Mouse (Mus musculus): ENCODE measurements around the gene Gm13275. TPM values are rescaled to one million over a fixed set of nuclear protein-coding genes. Genes with fewer than 3 reads are reported as not detected.
"Not testable (repeated sequence)": the region's sequence is repeated elsewhere in the genome, so short reads cannot be mapped to it uniquely, and the experiment has no call there.

Gene Gm13275
- total RNA-seq (2014; fragmentation: Nextera tagmentation), result not detected in 2 replicates
- total RNA-seq (2017), result not detected in 2 replicates

- ATAC-seq (replicated peaks; ENCODE audit: low FRiP score, low TSS enrichment, poor library complexity, severe bottlenecking), result not testable (repeated sequence)
Measured at GRCm38 (mm10) chr4:88793936-88794675, at the start of gene Gm13275. TSS of gene Gm13275 (plus strand) at chr4:88794487.

- ATAC-seq (replicated peaks; ENCODE audit: low FRiP score, low TSS enrichment, poor library complexity, severe bottlenecking), result no peak
Measured at GRCm38 (mm10) chr4:88749926-88750325, 44.4 kb upstream of the Gm13275 start.

- not testable (repeated sequence) for ATAC-seq (replicated peaks; ENCODE audit: low FRiP score, low TSS enrichment, poor library complexity, severe bottlenecking)
Measured at GRCm38 (mm10) chr4:88754818-88755340, 39.4 kb upstream of the Gm13275 start, which contains the start of gene Gm13271. TSS of gene Gm13271 (plus strand) at chr4:88754868.

- not testable (repeated sequence) for ATAC-seq (replicated peaks; ENCODE audit: low FRiP score, low TSS enrichment, poor library complexity, severe bottlenecking)
Measured at GRCm38 (mm10) chr4:88756581-88757513, 37.4 kb upstream of the Gm13275 start.

- ATAC-seq (replicated peaks; ENCODE audit: low FRiP score, low TSS enrichment, poor library complexity, severe bottlenecking), result peak; percentile 100
Measured at GRCm38 (mm10) chr4:88757628-88758031, 36.7 kb upstream of the Gm13275 start.

- not testable (repeated sequence) for ATAC-seq (replicated peaks; ENCODE audit: low FRiP score, low TSS enrichment, poor library complexity, severe bottlenecking)
Measured at GRCm38 (mm10) chr4:88758751-88759150, 35.5 kb upstream of the Gm13275 start.

- ATAC-seq (replicated peaks; ENCODE audit: low FRiP score, low TSS enrichment, poor library complexity, severe bottlenecking), result not testable (repeated sequence)
Measured at GRCm38 (mm10) chr4:88759610-88760268, 34.5 kb upstream of the Gm13275 start, which contains the start of gene Gm13283. TSS of gene Gm13283 (plus strand) at chr4:88760119.

GRCm38 (mm10) chr4:88760431-88760830, 33.9 kb upstream of the Gm13275 start:
- not testable (repeated sequence) for ATAC-seq (replicated peaks; ENCODE audit: low FRiP score, low TSS enrichment, poor library complexity, severe bottlenecking)

GRCm38 (mm10) chr4:88761776-88762175, 32.5 kb upstream of the Gm13275 start:
- ATAC-seq (replicated peaks; ENCODE audit: low FRiP score, low TSS enrichment, poor library complexity, severe bottlenecking), result not testable (repeated sequence)

- not testable (repeated sequence) for ATAC-seq (replicated peaks; ENCODE audit: low FRiP score, low TSS enrichment, poor library complexity, severe bottlenecking)
Measured at GRCm38 (mm10) chr4:88762341-88762740, 31.9 kb upstream of the Gm13275 start.

GRCm38 (mm10) chr4:88763384-88764018, 30.8 kb upstream of the Gm13275 start:
- peak; percentile 83 for ATAC-seq (replicated peaks; ENCODE audit: low FRiP score, low TSS enrichment, poor library complexity, severe bottlenecking)

- not testable (repeated sequence) for ATAC-seq (replicated peaks; ENCODE audit: low FRiP score, low TSS enrichment, poor library complexity, severe bottlenecking)
Measured at GRCm38 (mm10) chr4:88773534-88773933, 20.8 kb upstream of the Gm13275 start, which contains the start of gene Gm13290. TSS of gene Gm13290 (plus strand) at chr4:88773834.

- ATAC-seq (replicated peaks; ENCODE audit: low FRiP score, low TSS enrichment, poor library complexity, severe bottlenecking), result not testable (repeated sequence)
Measured at GRCm38 (mm10) chr4:88776622-88777021, 17.7 kb upstream of the Gm13275 start, which contains the start of gene Gm13289. TSS of gene Gm13289 (plus strand) at chr4:88776922.

GRCm38 (mm10) chr4:88779550-88779949, 14.7 kb upstream of the Gm13275 start, which contains the start of gene Gm13272:
TSS of gene Gm13272 (plus strand) at chr4:88779850.
- ATAC-seq (replicated peaks; ENCODE audit: low FRiP score, low TSS enrichment, poor library complexity, severe bottlenecking), result not testable (repeated sequence)

- ATAC-seq (replicated peaks; ENCODE audit: low FRiP score, low TSS enrichment, poor library complexity, severe bottlenecking), result not testable (repeated sequence)
Measured at GRCm38 (mm10) chr4:88780320-88780719, 14.0 kb upstream of the Gm13275 start.

- not testable (repeated sequence) for ATAC-seq (replicated peaks; ENCODE audit: low FRiP score, low TSS enrichment, poor library complexity, severe bottlenecking)
Measured at GRCm38 (mm10) chr4:88781831-88782230, 12.5 kb upstream of the Gm13275 start, which contains the start of gene Ifnz. TSS of gene Ifnz (plus strand) at chr4:88782131.

GRCm38 (mm10) chr4:88782335-88782734, 12.0 kb upstream of the Gm13275 start:
- ATAC-seq (replicated peaks; ENCODE audit: low FRiP score, low TSS enrichment, poor library complexity, severe bottlenecking), result not testable (repeated sequence)

GRCm38 (mm10) chr4:88785409-88785808, 8.9 kb upstream of the Gm13275 start, which contains the start of gene Gm13276:
TSS of gene Gm13276 (plus strand) at chr4:88785709.
- ATAC-seq (replicated peaks; ENCODE audit: low FRiP score, low TSS enrichment, poor library complexity, severe bottlenecking), result not testable (repeated sequence)

Measured in megakaryocyte-erythroid progenitor cell, adult 5-6 weeks (primary cell).